Mouse (Mus musculus): ENCODE data around the gene Dgat2.

- TF ChIP-seq POLR2A (IDR thresholded peaks at IDR 0.05; ENCODE audit: extremely low read depth, insufficient read depth, low read length) = no peak
- TF ChIP-seq CTCF (IDR thresholded peaks at IDR 0.05; ENCODE audit: extremely low read depth, insufficient read depth, low read length) = no peak
Measured at GRCm38 (mm10) chr7:99224648-99225190, 42.2 kb upstream of the Dgat2 start.
